Mouse (Mus musculus) cerebellum, postnatal 25 days (tissue): Measurements from ENCODE around the gene Gpr35.

Source experiments
- DNase-seq, 2 experiments: peaks; one replicate each; pipeline ENCODE4 v3.0.0; 2021; ENCODE audit warnings: mixed read lengths in 2 of 2

Gene Gpr35

DNA sequence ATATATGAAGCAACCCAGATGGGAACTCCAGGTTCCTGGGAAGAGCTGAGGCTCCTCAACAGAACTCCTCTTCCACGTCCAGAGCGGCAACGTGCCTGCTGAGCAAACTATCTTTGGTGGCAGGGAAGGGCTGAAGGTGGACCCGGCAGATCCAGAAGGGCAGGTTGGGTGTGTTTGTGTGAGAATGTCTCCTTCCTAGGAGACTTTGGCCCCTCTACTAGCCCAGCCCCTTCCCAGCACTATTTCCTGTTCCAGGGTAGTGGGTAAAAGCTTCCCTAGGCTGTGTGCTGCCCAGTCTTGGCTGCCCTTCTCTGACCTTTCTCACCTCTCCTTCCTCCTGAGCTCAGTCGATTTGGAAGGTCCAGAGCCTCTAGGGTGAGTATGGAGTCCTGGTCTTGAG lies at the start of gene Gpr35:
TSS of gene Gpr35 (plus strand) at position 259 of the 400 bp plus-strand sequence.
- peak in 1 of 2 experiments; percentile 3 for DNase-seq

- peak in 1 of 2 experiments; percentile 21 for DNase-seq
Measured at GRCm38 (mm10) chr1:92902786-92903185, 47.9 kb upstream of the Gpr35 start, which contains the start of gene Ankmy1. Gene Ankmy1 (minus strand): TSS chr1:92902906.

DNA sequence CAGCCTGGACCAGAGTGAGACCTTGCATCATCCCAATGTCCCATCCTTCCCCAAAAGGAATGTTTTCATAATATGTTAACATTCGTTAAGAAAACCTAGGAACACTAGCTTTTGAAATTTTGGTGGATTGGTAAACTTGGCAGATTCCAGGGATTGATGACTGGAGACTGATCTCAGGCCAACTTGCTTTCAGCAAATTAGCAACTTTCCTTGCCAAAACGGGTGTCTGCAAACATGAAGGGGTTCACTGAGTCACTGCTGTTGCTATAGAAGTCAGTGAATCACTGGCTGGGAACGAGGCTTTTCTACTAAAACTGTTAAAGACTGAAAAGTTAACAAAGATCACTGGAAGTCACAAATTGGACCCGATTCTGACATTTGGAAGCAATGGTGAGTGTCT lies 47.0 kb upstream of the Gpr35 start:
- no peak for DNase-seq

GRCm38 (mm10) chr1:92905703-92906310 lies 44.9 kb upstream of the Gpr35 start:
- DNase-seq: peak in 1 of 2 experiments; percentile 46

DNA sequence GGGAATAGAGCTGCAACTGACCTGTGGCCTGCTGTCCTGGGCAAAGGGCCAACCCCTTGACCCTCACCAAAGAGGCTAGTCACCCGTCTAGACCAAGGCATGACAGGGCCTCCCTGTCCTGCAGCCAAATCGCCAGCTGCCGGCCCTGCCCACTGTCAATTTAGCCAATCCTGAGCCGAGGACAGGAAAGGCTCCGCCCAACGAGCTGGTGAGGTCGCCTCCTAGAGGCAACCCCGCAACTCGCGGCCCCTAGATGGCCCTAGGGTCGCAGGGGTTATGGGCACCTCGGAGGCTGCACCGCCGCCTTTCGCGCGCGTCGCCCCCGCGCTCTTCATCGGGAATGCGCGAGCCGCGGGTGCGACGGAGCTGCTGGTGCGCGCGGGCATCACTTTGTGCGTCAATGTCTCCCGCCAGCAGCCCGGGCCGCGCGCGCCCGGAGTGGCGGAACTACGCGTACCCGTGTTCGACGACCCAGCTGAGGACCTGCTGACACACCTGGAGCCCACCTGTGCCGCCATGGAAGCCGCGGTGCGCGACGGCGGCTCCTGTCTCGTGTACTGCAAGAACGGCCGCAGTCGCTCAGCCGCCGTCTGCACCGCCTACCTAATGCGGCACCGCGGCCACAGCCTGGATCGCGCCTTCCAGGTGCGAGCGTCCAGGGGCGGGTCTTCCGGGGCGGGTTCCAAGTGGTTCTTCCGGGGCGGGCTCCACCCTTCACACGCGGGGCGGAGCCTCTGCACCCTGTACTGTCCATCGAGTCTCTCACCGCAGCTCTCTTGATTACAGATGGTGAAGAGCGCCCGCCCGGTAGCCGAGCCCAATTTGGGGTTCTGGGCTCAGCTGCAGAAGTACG lies 43.7 kb upstream of the Gpr35 start, which contains the start of gene Dusp28:
TSS of gene Dusp28 (plus strand) at position 203 of the 853 bp plus-strand sequence.
- DNase-seq: peak; percentile 90 to 94

GRCm38 (mm10) chr1:92907632-92908360 lies 42.9 kb upstream of the Gpr35 start:
- DNase-seq: peak in 1 of 2 experiments; percentile 30

- DNase-seq: no peak
Measured at GRCm38 (mm10) chr1:92908664-92909063, 42.0 kb upstream of the Gpr35 start.

DNA sequence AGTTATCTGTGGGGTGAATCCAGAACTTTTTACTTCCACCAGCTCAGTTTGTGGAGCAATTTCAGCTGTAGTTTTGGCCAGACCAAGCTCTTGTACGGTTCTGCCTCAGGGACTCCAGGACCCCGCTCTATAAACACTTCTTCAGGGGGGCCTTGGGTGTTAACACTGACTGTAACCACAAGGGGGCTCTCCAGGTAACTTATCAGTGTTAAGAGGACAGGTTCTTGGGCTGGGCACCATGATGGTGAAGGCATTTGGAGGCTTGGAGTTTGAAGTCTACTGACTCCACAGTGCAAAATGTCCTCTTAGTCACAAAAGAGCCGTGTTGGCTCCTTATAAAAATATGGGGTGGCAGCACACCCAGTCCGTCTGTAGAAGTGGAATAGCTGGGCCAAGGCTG lies 41.6 kb upstream of the Gpr35 start:
- DNase-seq: peak in 1 of 2 experiments; percentile 31

GRCm38 (mm10) chr1:92910239-92910885 lies 40.3 kb upstream of the Gpr35 start, which contains the start of gene Rnpepl1:
Gene Rnpepl1 (plus strand): TSS chr1:92910783.
- DNase-seq: peak; percentile 87 to 91

- peak; percentile 88 to 91 for DNase-seq
Measured at GRCm38 (mm10) chr1:92910925-92911720, 39.5 kb upstream of the Gpr35 start.

DNA sequence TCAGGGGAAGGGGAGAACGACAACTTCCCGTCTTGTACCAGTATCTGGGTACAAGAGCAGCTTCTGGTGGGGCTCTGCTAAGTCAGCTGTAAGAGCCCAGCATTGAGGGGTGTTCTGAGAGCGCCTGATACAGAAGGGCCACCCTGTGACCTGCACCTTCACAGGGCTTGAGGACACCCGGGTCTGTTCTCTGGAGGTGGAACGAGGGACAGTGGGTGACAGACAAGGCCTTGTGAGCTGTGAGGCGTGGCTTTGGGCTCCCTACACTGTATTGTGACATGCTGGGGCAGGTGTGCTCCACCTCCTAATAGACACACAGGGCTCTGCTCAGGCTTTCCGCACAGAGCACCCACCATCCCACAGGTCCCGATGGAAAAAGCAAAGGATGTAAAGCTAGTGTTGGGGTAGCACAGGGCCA lies 38.9 kb upstream of the Gpr35 start:
- DNase-seq: peak in 1 of 2 experiments; percentile 32

- no peak for DNase-seq
Measured at GRCm38 (mm10) chr1:92912286-92912685, 38.4 kb upstream of the Gpr35 start.

- no peak for DNase-seq
Measured at GRCm38 (mm10) chr1:92914239-92914638, 36.4 kb upstream of the Gpr35 start.

DNA sequence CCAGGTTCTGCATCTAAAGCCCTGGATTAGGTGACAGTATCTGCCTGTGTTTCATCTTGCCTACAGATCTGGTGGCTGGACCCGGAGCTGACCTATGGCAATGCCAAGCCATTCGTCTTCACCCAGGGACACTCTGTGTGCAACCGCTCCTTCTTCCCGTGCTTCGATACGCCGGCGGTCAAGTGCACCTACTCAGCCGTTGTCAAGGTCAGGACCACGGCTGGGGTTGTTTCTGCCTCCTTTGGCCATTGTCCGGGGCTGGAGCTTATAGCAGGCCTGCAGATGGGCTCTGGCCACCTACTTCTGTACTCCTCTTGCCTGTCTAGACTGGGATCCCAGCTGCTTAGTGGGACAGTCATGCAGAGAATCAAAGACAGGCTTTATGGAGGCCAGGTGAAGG lies 35.7 kb upstream of the Gpr35 start:
- DNase-seq: no peak

GRCm38 (mm10) chr1:92916725-92917124 lies 33.9 kb upstream of the Gpr35 start:
- no peak for DNase-seq

DNA sequence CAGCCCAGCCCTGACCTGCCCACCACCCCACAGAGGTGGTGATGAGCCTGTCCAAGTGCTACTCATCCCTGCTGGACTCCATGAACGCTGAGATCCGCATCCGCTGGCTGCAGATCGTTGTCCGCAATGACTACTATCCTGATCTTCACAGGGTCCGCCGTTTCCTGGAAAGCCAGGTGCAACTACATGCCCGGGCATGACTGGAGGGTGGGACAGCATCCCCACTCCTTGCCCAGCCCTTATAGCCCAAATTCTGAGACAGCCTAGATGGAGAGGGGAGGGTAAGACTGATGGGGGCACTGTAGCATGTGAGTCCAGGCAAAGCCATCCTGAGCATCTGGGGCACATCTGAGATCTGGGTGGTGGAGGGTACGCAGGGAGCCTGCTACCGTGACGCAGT lies 31.5 kb upstream of the Gpr35 start:
- DNase-seq: no peak

GRCm38 (mm10) chr1:92919775-92920174 lies 30.9 kb upstream of the Gpr35 start:
- peak in 1 of 2 experiments; percentile 43 for DNase-seq

GRCm38 (mm10) chr1:92920474-92921200 lies 30.0 kb upstream of the Gpr35 start:
- DNase-seq: no peak

GRCm38 (mm10) chr1:92921496-92921895 lies 29.2 kb upstream of the Gpr35 start:
- no peak for DNase-seq

GRCm38 (mm10) chr1:92930171-92930706 lies 20.4 kb upstream of the Gpr35 start:
- DNase-seq: no peak

DNA sequence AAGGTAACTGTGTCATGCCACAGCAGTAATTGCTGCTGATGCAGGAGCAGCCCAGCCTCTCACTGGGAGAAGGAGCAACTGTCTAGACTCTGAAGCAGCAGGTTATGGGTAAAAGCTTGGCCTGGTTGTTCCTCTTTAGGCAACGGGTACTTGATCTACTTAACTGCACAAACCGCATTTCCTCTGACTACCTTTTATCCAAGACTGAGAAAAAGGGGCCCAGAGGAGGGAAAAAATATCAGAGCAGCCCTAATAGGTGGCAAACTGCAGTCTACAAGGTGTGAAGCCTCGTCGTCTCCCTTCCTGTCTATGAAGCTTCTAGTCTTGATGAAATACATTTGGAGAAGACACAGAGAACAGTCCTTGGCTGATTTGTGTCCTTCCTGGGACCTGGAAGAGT lies 17.1 kb upstream of the Gpr35 start:
- DNase-seq: no peak
